Mouse (Mus musculus): Measurements from ENCODE around the gene Usp47. TPM values are rescaled to one million over a fixed set of nuclear protein-coding genes. Genes with fewer than 3 reads are reported as not detected.

Usp47 gene
- total and polyA plus RNA-seq, 3 experiments, result 6.4 to 95.9 (median 88.4) TPM

GRCm38 (mm10) chr7:112129851-112130250, 106.5 kb downstream of the Usp47 start:
- no peaks in the 10 kb centered on the region for H3K4me1 ChIP-seq (ENCODE audit: insufficient read depth, low read depth, low read length)
- no peak for TF ChIP-seq GATA1 (IDR thresholded peaks at IDR 0.05; ENCODE audit: borderline replicate concordance, low read length)
- TF ChIP-seq POLR2AphosphoS5 (IDR thresholded peaks at IDR 0.05; ENCODE audit: insufficient replicate concordance, low read depth, low read length), result no peak
- TF ChIP-seq CTCF (IDR thresholded peaks at IDR 0.05; ENCODE audit: low read depth, low read length), result no peak
- no peak for TF ChIP-seq GATA2 (IDR thresholded peaks at IDR 0.05; ENCODE audit: borderline replicate concordance, low read depth, low read length)
- TF ChIP-seq TAL1 (conservative IDR thresholded peaks at IDR 0.05; ENCODE audit: low read depth, low read length), result no peak
- ATAC-seq (ENCODE audit: extremely low read depth, insufficient number of reproducible peaks, low FRiP score, poor library complexity, severe bottlenecking), result no peak
- H3K9me3 ChIP-seq (replicated peaks), result peaks cover 3% of the 10 kb centered on the region; the same call in 1 of the 2 replicates
- H3K27me3 ChIP-seq (ENCODE audit: insufficient read depth, low read length), result no peaks in the 10 kb centered on the region
- no peak overlapping the region for H3K4me3 ChIP-seq (ENCODE audit: low read depth, low read length)
- H3K36me3 ChIP-seq (replicated peaks), result no peaks in the 10 kb centered on the region
- DNase-seq (ENCODE audit: low spot score), result no peak

DNA sequence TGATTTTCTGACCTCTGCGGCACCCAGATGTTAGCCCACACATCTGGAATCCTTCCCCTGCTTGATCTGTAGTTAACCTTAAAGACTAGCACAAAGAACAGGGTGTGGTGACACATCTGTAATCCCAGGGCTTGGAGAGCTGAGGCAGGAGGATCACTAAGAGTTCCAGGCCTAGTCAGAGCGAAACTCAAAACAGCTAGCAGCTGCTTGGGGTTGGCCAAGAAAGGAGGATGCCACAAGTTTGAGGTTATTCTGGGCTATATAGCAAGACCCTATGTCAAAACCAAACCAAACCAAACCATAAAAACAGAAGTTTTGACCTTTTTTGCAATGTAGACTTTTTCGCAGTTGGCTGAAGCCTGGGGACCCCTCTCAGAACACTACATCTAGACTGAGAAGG, 107.4 kb downstream of the Usp47 start:
- Histone ChIP-seq H3K4me3 (ENCODE audit: low read depth, low read length) (no peak overlapping the region), H3K27me3 (ENCODE audit: insufficient read depth, low read length) (no peaks in the 10 kb centered on the region), H3K36me3 (replicated peaks) (no peaks in the 10 kb centered on the region), H3K9me3 (replicated peaks) (peaks cover 5% of the 10 kb centered on the region; the same call in 1 of the 2 replicates), H3K4me1 (ENCODE audit: insufficient read depth, low read depth, low read length) (no peaks in the 10 kb centered on the region)
- DNase-seq (ENCODE audit: low spot score), result no peak
- TF ChIP-seq TAL1 (conservative IDR thresholded peaks at IDR 0.05; ENCODE audit: low read depth, low read length) (no peak), GATA1 (IDR thresholded peaks at IDR 0.05; ENCODE audit: borderline replicate concordance, low read length) (no peak), POLR2AphosphoS5 (IDR thresholded peaks at IDR 0.05; ENCODE audit: insufficient replicate concordance, low read depth, low read length) (no peak), CTCF (IDR thresholded peaks at IDR 0.05; ENCODE audit: low read depth, low read length) (no peak), GATA2 (IDR thresholded peaks at IDR 0.05; ENCODE audit: borderline replicate concordance, low read depth, low read length) (no peak)
- no peak for ATAC-seq (ENCODE audit: extremely low read depth, insufficient number of reproducible peaks, low FRiP score, poor library complexity, severe bottlenecking)

DNA sequence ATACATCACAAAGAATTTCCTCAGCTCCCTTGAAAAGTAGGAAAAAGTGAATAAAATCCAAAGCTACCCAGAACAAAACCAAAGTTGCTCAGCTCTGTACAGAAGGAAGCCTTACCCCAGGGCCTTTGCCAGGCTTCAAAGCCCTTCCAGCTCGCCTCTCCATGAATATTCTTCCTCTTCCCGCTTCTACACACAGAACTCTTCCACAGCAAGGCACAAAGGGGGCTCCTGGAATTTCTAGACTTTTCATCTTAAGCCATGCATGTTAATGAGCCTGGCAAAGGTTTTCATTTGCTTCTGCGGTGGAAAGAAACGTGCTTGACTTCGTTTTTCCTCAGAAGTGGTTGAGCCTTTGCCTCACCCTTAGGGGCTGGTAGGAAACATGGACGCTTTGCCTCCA, 108.7 kb downstream of the Usp47 start:
- Histone ChIP-seq H3K4me1 (ENCODE audit: insufficient read depth, low read depth, low read length) (no peaks in the 10 kb centered on the region), H3K27me3 (ENCODE audit: insufficient read depth, low read length) (no peaks in the 10 kb centered on the region), H3K4me3 (ENCODE audit: low read depth, low read length) (no peak overlapping the region), H3K9me3 (replicated peaks) (peaks cover 5% of the 10 kb centered on the region; the same call in 1 of the 2 replicates), H3K36me3 (replicated peaks) (no peaks in the 10 kb centered on the region)
- TF ChIP-seq GATA2 (IDR thresholded peaks at IDR 0.05; ENCODE audit: borderline replicate concordance, low read depth, low read length), result no peak
- no peak for TF ChIP-seq TAL1 (conservative IDR thresholded peaks at IDR 0.05; ENCODE audit: low read depth, low read length)
- no peak for TF ChIP-seq POLR2AphosphoS5 (IDR thresholded peaks at IDR 0.05; ENCODE audit: insufficient replicate concordance, low read depth, low read length)
- no peak for TF ChIP-seq CTCF (IDR thresholded peaks at IDR 0.05; ENCODE audit: low read depth, low read length)
- TF ChIP-seq GATA1 (IDR thresholded peaks at IDR 0.05; ENCODE audit: borderline replicate concordance, low read length), result no peak
- ATAC-seq (ENCODE audit: extremely low read depth, insufficient number of reproducible peaks, low FRiP score, poor library complexity, severe bottlenecking), result no peak
- no peak for DNase-seq (ENCODE audit: low spot score)

DNA sequence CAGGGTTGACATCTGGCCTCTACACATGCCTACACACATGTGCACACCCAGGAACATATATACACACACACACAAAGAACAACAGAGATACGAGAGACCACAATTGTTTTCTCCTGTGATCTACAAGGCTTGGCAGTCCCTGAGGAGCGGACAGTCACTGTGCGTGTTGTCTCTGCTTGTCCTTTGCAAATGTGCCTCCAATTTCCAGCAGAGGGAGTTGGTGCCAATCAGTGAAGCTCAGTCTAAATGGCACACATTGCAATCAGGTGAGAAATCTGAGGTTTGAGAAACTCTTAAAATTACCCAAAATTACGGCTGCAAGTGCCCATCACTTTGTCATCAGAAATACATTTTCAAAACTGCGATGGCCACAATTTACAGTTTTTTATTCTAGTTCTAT, 110.0 kb downstream of the Usp47 start:
- Histone ChIP-seq H3K4me3 (ENCODE audit: low read depth, low read length) (no peak overlapping the region), H3K36me3 (replicated peaks) (no peaks in the 10 kb centered on the region), H3K27me3 (ENCODE audit: insufficient read depth, low read length) (no peaks in the 10 kb centered on the region), H3K4me1 (ENCODE audit: insufficient read depth, low read depth, low read length) (no peaks in the 10 kb centered on the region), H3K9me3 (replicated peaks) (peaks cover 5% of the 10 kb centered on the region; the same call in 1 of the 2 replicates)
- TF ChIP-seq POLR2AphosphoS5 (IDR thresholded peaks at IDR 0.05; ENCODE audit: insufficient replicate concordance, low read depth, low read length) (no peak), CTCF (IDR thresholded peaks at IDR 0.05; ENCODE audit: low read depth, low read length) (no peak)
- DNase-seq (ENCODE audit: low spot score), result no peak
- ATAC-seq (ENCODE audit: extremely low read depth, insufficient number of reproducible peaks, low FRiP score, poor library complexity, severe bottlenecking), result no peak

- Histone ChIP-seq H3K4me1 (ENCODE audit: insufficient read depth, low read depth, low read length) (no peaks in the 10 kb centered on the region), H3K9me3 (replicated peaks) (0 out of 2 replicates have a peak, but pooled peaks cover 5% of the 10 kb centered on the region), H3K36me3 (replicated peaks) (no peaks in the 10 kb centered on the region), H3K4me3 (ENCODE audit: low read depth, low read length) (no peak overlapping the region), H3K27me3 (ENCODE audit: insufficient read depth, low read length) (no peaks in the 10 kb centered on the region)
- no peak for DNase-seq (ENCODE audit: low spot score)
- no peak for ATAC-seq (ENCODE audit: extremely low read depth, insufficient number of reproducible peaks, low FRiP score, poor library complexity, severe bottlenecking)
- TF ChIP-seq POLR2AphosphoS5 (IDR thresholded peaks at IDR 0.05; ENCODE audit: insufficient replicate concordance, low read depth, low read length) (no peak), TAL1 (conservative IDR thresholded peaks at IDR 0.05; ENCODE audit: low read depth, low read length) (no peak), GATA1 (IDR thresholded peaks at IDR 0.05; ENCODE audit: borderline replicate concordance, low read length) (no peak), GATA2 (IDR thresholded peaks at IDR 0.05; ENCODE audit: borderline replicate concordance, low read depth, low read length) (no peak), CTCF (IDR thresholded peaks at IDR 0.05; ENCODE audit: low read depth, low read length) (no peak)
These were observed 111.9 kb downstream of the Usp47 start for GRCm38 (mm10) chr7:112135161-112135560.

DNA sequence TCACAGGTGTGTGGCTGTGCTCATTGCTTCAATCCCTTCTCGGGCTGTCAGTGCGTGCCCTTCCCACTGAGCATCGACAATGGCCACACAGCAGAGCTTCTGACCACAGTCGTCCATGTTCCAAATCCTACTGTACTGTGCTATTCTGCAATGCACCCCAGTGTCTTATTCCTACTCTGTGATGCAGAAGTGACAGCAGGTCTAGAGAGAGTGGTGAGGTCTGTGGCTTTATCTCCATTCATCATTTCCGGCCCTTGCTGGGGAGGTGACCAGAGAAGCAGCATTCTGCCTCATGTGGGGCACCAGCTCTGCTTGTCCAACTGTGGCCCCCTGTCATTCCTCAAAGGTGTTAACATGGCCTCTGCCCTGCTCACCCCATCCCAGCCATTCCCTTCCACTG, 113.2 kb downstream of the Usp47 start:
- no peak for TF ChIP-seq GATA2 (IDR thresholded peaks at IDR 0.05; ENCODE audit: borderline replicate concordance, low read depth, low read length)
- TF ChIP-seq POLR2AphosphoS5 (IDR thresholded peaks at IDR 0.05; ENCODE audit: insufficient replicate concordance, low read depth, low read length), result no peak
- no peak for TF ChIP-seq TAL1 (conservative IDR thresholded peaks at IDR 0.05; ENCODE audit: low read depth, low read length)
- TF ChIP-seq GATA1 (IDR thresholded peaks at IDR 0.05; ENCODE audit: borderline replicate concordance, low read length), result no peak
- no peak for TF ChIP-seq CTCF (IDR thresholded peaks at IDR 0.05; ENCODE audit: low read depth, low read length)

More for the DNA sequence above, 113.2 kb downstream of the Usp47 start:
- Histone ChIP-seq H3K4me1 (ENCODE audit: insufficient read depth, low read depth, low read length) (no peaks in the 10 kb centered on the region), H3K36me3 (replicated peaks) (no peaks in the 10 kb centered on the region), H3K27me3 (ENCODE audit: insufficient read depth, low read length) (no peaks in the 10 kb centered on the region), H3K4me3 (ENCODE audit: low read depth, low read length) (no peak overlapping the region), H3K9me3 (replicated peaks) (0 out of 2 replicates have a peak, but pooled peaks cover 5% of the 10 kb centered on the region)
- no peak for DNase-seq (ENCODE audit: low spot score)
- no peak for ATAC-seq (ENCODE audit: extremely low read depth, insufficient number of reproducible peaks, low FRiP score, poor library complexity, severe bottlenecking)

Measured in G1E (cell line).